Mouse (Mus musculus): ENCODE results near the gene Aagab.
A peak's percentile ranks its signal among the peaks of the same experiment; 100 is the strongest.

The Aagab gene

DNA sequence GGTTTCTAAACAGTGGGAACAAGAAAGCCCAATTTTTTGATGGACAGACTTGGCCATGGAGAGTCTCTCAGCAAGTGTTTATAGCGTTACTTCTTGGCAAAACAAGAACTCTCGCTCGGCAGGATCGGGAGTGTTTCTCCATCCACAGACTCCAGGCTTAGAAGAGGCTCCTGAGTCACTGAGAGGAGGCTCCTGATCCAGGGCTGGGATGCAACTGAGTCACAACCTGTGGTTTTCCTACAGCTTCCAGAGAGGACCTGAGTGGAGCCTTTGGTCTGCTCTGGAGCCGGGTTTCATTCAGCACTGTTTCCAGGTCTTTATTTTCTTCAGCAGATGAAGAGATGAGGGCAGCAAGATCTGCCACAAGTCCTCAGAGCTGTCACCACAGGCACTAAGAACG is 5.5 kb downstream of the Aagab start:
- no peak for DNase-seq

DNA sequence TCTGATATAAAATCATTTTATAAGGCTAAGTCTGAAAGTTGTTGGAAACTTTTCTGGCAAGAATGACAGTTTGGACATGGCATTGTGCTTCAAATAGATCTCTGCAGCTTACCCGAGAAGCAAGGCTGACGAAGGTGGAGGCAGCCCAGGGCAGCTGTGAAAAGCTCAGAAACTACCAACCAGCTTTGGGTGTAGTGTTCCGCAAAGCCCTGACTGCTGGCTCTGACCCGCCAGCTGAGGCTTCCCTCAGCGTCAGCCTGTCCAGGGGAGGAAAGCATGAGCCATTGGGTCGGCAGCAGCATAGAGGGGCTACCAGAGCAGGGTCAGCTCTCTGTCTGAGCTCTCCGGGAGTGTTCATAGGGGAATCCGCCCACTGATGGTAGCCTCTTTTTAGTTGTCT is 6.8 kb downstream of the Aagab start:
- DNase-seq, result no peak

DNA sequence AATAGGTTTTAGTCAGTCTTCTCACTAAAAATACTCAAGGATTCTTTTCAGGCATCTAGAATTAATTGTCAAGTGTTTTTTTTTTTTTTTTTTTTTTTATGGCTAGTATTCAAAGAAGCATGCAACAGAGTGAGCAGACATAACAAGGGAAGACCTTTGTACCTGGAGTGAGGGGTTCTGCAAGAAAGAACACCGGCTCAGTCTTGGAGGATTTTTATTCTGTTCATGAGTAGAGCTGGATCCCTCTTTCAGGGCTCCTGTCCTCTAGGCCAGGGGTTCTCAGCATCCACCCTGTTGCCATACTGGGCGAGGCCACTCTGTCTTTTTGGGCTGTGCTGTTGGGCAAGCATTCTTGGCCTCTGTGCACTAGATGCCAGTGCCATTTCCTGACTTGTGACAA is 7.3 kb downstream of the Aagab start:
- no peak for DNase-seq

DNA sequence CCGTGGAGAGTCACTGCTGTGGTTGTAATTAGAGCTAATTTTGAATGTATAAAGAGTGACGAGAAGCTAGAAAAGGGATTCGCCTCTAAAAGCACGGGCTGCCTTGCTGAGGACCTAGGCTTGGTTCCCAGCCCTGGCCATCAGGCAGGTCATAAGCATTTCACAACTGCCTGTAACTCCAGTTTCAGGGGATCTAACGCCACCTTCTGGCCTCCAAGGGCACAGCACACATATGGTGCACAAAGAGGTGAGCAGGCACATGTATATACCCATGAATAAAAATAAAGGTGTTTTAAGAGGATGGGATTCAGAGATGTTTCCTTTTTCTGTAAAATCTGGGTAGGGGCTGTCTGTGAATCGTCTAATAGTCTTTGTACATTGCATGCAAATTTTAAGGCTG is 7.8 kb downstream of the Aagab start:
- no peak for DNase-seq

DNA sequence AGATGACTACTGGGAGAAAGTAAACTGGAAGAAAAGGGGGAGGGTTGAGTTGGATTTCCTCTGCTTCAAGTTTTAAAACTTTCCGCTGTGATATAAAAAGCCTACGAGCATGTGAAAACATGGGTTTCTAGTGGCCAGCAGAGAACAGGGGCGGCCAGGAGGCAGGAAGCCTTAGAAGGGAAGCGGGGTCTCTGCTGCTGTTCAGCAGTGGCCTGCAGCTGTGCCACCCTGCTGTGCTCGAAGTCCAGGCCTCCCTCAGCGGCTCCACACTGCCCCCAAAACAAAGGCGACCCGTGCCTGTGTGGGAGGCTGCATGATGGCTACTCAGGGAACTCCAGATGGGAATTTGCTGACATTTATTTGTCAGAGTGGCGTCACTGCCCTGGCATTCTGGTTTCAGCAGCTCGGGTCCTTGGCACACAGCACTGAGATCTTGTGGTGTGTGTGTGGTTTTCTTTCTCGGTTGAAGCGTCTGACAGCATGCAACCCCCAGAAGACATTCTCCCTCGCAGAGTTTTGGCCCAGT is 8.4 kb downstream of the Aagab start:
- DNase-seq, result no peak

DNA sequence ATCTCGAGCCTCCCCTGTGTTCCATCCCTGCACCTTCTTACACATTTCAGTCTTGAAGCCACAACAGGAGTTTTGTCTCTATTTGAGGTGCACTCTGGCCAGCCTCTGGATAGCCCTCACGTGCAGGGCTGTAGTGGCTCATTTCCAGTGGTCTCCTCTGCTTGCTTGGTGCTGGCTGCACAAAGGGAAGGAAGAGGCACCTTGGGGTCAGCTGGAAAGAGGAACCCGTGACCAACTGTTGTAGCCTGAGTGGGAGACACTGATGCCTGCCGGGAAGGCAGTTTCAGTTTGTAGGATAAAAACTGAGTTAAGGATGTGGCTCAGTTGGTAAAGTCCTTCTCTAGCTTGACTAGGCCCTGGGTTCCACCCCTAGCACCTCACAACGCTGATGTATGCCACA is 9.5 kb downstream of the Aagab start:
- no peak for DNase-seq

DNA sequence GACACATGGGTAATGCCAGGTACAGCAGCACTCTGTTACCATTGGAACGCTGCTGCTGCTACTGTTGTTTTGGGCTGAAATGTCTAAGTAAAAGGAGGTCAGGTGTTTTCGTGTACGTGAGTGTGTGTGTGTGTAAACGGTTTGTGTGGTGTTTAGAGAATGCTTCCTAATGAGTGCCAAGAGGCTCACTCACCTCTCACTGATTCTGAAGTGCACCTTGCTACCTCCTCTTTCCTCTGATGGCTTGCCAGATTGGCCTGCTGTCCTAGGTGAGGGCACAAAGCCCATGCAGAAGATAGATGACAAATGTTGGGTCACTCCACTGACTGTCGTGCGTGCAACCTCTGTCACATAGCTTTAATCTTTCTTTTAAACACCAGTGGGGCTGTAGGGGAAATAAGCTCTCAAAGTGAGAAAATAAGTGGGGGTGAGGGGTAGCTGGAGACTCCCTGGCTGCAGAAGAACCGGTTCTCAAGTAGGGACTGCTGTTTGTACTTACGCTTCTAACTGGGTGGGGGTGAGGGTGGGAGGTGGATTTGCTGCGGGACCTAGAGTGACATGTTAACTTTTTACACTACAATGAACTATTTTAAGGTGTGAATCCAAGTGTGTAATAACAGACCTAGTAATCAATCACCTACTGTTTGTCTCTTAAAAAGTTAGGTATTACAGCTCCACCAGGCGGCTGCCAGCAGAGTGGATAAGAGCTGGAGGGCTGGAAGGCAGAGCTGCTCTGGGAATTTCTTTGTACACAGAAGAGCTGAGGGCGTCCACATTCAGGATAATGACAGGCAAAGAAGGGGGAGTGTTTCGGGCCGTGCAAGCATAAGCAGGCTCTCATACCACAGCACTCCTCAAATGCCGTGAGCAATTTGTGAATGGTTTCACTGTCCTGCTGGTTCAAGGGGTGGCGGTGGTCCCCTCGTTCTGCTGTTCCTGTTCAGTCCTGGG is 10.4 kb downstream of the Aagab start:
- DNase-seq, result no peak

DNA sequence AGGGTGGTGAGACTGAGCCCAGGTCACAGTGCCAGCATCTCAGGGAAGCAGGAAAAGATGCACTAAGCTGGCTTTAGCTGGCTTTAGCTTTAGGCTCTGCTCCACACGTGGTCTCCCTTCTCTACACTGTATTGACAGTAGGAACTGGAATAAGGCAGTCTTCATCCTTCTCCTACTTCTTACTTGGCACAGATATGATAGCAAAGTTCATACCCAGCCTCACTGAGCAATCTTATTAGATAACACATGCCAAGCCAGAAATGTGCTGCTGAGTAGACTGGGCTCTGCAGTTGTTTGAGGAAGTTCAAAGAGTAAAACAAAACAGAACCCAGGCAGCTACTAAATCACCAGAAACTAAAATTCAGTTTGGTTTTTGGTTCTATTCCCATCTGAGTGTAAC is 11.1 kb downstream of the Aagab start:
- no peak for DNase-seq

DNA sequence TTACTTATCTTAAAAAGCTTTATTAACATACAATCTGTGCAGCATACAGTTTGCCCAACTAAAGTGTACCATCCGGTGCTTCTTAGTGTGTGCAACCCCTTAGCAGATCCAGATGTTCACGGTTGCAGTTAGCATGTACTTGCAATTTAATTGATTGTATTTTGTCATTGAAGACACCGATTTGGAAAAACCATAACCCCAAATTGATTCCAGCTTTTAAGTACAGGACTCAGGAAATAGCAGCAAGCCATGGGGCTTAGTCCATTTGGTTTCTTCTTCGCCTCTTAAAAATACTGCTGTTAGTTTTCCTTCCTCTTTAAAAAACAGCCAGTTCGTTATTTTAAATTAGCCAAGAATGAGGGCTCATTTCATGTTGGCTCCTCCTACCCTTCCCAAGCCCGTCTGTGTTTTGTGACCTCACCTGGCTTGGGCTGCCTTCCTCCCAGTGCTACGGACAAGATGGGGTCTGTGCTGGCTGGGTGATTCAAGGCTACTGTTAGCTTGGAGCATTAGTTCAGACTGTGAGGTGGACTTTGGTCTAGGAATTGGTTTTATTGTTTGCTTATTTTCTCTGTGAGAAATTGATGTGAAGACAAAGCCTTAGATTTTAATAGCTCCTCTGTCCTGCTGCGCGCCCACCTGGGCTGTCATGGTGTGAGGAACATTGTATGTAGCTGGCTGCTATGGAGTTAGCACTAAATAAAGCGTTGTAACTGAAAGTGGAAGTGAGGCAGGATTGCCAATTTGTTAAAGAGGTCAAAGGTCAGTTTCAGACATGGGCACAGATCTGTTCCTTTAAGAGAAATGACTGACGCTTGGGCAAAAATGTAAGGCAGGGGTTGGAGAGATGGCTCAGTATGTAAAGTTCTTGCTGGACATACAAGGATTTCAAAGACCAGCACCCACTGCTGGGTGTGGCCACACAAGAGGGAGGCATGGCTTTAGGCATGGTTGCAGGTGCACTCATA is 11.8 kb downstream of the Aagab start:
- no peak for DNase-seq

DNA sequence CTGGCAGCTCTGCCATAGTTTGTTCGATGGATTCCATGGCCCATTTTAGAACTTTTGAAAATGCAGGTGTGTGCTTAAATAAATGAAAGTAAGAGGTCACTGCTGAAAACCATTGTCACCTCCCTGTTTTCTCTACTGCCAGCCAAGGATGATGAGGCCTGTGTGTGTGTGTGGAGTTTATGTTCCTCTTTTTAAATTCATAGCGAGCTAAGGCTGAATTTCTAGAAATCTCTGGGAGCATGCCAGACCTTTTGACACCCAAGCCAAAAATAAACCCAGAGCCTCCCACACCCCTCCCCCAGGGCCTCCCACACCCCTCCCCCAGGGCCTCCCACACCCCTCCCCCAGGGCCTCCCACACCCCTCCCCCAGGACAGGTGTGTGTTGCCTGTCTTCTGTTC is 15.5 kb downstream of the Aagab start:
- no peak for DNase-seq

DNA sequence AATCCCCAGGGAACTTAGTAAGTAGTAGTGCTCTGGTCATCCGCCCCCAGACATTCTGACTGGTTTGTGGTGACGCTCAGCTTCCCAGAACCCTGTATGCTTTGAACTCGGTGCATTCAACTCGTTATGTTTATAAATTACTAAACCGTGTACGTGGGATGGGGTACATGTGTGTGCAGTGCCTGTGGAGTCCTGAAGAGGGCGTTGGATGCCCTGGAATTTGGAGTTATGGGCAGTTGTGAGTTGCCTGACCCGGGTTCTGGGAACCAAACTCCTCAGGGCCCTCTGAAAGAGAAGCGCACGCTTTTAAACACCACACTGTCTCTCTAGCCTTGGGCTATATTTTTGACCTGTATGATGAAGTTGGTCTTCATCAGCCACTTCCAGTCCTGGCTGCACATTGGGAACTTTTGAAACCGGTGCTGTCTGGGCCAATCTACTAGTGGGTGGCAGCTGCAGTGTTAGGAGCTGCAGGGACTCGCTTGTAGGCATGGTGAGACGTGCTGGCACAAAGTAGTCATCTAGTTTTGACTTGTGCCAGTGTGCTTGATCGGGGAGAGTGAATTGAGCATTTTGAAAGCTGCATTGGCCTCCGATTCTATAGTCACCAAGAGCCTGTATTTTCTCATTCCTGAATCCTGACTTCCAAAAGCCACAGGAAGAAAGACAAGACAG is 21.6 kb downstream of the Aagab start:
- DNase-seq, result no peak

DNA sequence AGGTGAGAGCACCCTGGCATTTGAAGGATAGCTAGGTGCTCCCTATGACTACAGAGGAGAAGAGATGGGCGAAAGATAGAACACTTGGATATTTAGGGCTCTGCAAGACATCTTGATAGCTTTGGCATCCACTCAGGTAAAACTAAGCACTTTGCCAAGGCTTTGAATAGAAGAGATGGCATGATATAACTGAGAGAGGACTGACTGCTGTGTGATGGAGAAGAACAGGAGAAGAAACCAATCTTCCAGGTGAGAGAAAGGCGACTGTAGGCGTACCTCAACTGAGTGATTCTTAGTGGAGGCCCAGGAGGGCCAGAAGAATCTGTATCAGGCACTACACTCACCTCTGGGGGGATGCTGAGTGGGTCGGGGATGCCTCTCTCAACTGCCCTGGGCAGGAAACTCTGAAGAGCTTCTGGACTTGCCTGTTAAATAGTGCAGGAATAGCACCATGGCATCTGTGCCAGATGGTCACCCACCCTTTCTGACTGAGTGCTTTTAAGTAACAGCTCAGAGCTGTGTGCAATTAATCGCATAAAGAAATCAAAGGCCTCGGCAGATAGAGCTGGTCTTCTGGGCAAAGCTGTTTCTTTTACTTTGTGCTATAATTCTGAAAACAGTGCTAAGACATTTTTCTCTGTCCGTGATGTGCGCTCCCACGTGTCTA is 22.8 kb downstream of the Aagab start:
- DNase-seq, result no peak

DNA sequence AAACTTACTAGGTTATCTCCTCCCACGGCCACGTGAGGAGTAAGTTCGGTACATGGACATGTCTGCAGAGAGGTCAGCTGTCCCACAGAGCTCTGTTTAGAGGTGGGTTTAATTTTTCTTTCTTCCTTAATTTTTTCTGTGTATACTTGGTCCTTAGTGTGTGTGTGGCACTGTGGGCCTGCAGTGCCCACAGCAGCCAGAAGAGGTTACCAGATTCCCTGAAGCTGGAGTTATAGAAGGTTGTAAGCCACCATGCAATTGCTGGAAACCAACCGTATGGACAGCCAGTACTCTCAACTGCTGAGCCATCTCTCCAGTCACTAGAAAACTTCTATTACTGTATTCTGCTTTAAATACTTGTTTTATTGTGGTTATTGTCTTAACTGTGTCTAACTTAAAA is 29.6 kb downstream of the Aagab start:
- DNase-seq, result no peak

DNA sequence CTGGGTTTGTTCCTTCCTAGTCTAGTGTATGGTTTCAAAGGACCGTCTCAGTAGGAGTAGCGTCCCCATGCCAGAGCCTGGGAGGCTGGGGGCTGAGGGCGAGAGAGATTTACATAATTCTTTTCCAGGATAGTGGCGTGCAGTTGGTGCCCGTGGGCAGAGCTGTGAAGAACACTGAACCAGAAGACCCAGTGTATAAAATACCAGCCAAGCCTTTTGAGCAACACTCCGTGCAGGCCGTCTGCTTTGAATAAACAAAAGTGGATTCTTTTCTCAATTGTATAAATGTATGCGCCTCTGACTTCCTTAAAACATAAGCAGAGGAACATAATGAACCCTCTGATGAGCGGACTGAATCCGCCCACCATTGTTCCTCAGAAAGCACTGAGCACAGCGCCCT is 30.5 kb downstream of the Aagab start:
- peak; percentile 87 for DNase-seq

DNA sequence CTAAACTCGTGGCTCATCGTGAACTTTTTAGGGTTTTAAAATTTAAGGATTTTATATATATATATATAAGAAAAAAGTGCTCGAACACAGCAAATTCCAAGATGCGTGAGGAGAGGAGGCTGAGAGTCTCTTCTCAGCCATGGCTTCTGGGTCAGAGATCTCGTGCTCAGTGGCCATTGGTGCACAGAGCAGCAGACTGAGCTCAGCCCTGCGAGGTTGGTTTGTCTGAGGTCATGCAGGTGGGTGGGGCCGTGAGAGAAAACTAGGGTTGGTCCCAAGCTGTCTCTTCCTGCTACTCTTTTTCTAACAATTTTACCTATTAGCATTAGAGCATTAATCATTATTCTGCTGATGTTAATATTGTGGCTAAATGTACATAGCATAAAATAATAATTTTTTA is 30.9 kb downstream of the Aagab start:
- no peak for DNase-seq

DNA sequence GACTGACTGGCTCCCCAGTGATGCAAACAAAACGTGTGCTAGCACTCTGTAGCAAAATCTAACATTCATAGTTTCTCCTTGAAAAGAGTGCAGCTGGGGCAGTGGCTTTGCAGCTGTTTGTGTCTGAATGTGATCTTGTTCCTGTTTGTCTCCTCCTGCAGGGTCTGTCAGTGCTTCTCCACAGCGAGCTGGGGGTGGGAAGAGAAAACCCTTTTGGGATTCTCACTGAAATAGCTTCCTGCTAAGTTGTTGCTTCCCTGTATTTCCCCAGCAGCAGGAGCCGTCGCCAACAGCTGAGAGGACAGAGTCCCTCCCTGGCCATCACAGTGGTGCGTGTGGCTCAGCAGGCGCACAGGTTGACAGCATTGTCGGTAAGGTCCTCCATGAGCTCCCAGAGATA is 33.7 kb downstream of the Aagab start:
- peak; percentile 56 for DNase-seq

DNA sequence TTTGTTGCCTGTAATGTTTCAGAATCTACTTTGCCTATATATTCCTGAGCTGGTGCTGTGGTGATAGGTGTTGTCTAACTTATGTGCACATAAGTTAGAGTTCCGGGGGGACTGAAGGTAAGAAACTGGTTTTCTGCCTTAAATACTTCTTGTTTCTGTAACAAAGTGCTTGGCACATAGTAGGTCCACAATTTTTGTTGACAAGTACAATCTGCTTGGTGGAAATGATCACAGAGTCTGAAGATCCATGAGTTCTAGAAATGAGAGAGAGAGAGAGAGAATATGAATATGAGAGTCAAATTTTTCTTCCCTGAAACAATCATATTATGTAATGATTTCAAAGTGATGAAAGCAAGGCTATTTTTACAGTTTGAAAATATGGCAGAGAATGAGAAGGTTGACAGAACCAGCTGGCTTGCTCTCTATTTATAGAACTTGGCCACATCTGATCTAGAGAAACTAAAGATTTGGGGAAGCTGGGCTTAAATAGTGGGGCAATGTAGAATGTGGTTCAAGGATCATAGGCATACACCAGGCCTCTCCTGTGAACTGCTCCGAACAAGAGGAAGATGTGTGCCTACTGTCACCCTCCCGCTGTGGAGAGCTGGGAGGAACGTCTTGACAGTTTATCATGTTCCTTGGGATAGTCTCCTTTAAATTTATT is 39.7 kb downstream of the Aagab start:
- DNase-seq, result peak; percentile 53

DNA sequence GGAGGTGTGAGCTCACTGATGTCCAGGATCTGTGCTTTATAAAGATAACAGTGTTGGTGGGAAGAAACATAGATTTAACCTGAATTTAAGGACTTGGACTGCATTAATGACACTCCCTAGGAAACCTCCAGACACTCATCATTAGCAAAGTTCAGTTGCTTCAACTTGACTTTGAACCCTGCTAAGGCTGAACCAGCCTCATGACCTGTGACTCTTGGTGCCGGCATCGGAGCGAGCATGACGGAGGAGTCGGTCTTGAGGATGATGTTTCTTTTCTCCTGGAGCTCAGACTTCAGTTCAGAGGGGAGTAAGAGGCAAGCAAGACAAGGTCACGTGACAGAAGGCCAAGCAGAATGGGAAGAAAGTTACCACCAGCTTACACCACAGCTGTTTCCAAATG is 41.6 kb downstream of the Aagab start:
- DNase-seq, result no peak

DNA sequence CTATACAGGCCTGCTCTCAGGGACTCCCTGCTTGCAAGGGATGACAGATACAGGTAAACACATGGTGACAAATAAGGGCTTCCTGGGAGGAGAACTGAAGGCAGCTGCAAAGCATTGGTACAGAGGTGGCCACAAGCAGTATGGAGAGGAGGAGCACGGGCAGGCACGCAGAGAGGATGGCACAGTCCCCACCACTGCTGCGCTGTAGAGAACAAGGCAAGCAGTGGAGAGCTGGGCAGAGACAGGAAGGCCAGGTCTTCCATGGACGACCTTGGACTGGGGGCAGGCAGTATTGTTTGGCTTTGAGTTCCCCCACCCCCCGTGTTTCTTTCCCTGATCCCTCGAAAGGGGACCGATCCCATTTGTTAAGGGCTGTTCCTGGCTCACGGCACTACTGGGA is 42.6 kb downstream of the Aagab start:
- no peak for DNase-seq

DNA sequence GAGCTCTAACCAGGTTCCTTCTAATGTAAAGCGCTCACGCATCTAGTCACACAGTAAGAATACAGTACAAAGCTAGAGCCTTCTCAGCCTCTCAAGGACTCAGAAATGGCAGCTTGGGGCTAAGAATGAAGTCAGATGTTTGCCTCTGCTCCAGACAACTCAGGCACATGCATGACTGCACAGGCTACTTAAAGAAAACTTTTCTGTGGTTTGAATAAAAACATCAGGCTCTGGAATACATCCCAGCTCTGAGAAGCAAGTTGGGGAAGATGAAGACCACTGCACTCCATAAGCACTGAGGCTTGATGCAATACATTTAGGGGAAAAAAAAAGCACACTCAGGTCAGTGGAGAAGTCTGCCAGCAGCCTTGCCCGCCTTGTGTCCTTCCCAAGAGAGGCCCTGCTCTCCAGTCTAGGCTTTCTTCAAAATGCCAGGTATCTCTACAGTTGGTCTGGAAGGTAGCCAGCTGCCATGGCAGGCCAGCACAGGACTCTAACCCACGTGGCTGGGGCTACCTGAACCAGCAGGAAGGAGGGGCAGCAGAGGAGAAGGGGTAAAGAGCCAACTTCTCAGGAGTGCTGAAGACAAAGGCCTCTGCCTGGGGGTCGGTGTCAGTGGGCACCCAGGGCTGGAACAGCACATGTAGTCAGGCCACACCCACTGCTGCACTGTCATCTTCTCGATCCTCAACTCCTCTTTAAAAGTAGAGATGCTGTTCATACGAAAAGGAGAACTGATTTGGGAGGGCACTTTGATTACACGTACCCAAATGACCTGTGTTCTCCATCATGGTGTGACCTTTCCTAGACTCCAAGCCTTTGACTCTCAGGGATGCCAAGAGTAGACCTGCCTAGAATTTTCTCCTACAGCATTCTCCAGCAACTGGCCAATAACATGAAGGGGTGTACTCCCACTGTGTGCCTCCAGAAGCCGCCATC is 45.4 kb downstream of the Aagab start:
- no peak for DNase-seq

DNA sequence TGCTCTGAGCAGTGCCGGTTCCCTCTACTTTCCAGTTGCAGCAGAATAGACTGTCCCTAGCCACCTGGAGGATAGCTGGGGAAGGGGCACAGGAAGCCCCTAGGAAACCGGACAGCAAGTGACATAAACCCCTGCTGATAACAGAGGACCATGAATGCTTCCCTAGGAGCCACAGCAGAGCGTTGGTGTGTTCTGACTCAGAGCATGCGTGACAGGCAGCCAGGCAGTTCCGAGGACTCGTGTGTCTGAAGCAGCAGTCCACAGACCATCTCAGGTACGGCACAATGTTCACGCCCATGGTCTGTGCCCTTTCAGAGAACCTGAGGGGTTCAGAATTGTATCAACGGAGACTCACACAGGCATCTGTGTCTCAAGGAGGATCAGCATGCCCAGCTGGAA is 46.1 kb downstream of the Aagab start:
- DNase-seq, result peak; percentile 51
